Mouse (Mus musculus) testis, adult 2 months (tissue): ENCODE results near the gene Galnt17.
A peak's percentile ranks its signal among the peaks of the same experiment; 100 is the strongest.

Experiments used
- CTCF ChIP-seq: fragments of 200-500 bp; IDR thresholded peaks from 2 replicates; pipeline ENCODE4 v1.5.1; 2012; ENCODE audit warnings: low read depth, mild to moderate bottlenecking, inconsistent platforms, low read length, moderate library complexity; ENCODE audit not compliant: control insufficient read depth, insufficient read depth, insufficient replicate concordance
- POLR2A ChIP-seq: fragments of 200-500 bp; IDR thresholded peaks from 2 replicates; pipeline ENCODE4 v1.6.1; 2012; ENCODE audit warnings: low read depth, mild to moderate bottlenecking, inconsistent platforms, low read length, moderate library complexity; ENCODE audit not compliant: control insufficient read depth

GRCm38 (mm10) chr5:131107188-131107587 is 201.1 kb downstream of the Galnt17 start:
- peak; percentile 61; the same call in 1 of the 2 replicates for TF ChIP-seq CTCF
- no peak for TF ChIP-seq POLR2A
